Mouse (Mus musculus) CD4-positive, CD25-positive, alpha-beta regulatory T cell, adult 9 weeks (primary cell): ENCODE results near the gene Ccser2. TPM values are rescaled to one million over a fixed set of nuclear protein-coding genes. Genes with fewer than 3 reads are reported as not detected.

Experiments
- polyA plus RNA-seq: library from polyadenylated mRNA; unstranded; fragments of 100-300 nt; shearing (Covaris generic); gene quantifications from one replicate; pipeline ENCODE4 v1.2.1, GENCODE M21; 2017

The Ccser2 gene
- 24.3 TPM for polyA plus RNA-seq

GRCm38 (mm10) chr14:36968628-36969147 lies at the start of gene Ccser2:
Ccser2 (minus strand) TSS chr14:36968777.

Other genes with a start within 250 kb of the Ccser2 start
- gene Rgr, start 80.2 kb upstream of the Ccser2 start, polyA plus RNA-seq = not detected
- not detected for gene Lrit1, start 86.1 kb upstream of the Ccser2 start, polyA plus RNA-seq
- gene Lrit2, start 99.2 kb upstream of the Ccser2 start, polyA plus RNA-seq = not detected
- not detected for gene Cdhr1, start 129.6 kb upstream of the Ccser2 start, polyA plus RNA-seq
- not detected for gene 2610528A11Rik, start 145.2 kb upstream of the Ccser2 start, polyA plus RNA-seq
- 283 TPM for gene Ghitm, start 166.5 kb upstream of the Ccser2 start, polyA plus RNA-seq